Mouse (Mus musculus): ENCODE measurements at regions not wholly inside any gene's neighbourhood (a gene's known extent, or its start where the extent isn't known, plus 50 kb on each side); places are given as distances from the start of the nearest gene placed in this dataset.

DNA sequence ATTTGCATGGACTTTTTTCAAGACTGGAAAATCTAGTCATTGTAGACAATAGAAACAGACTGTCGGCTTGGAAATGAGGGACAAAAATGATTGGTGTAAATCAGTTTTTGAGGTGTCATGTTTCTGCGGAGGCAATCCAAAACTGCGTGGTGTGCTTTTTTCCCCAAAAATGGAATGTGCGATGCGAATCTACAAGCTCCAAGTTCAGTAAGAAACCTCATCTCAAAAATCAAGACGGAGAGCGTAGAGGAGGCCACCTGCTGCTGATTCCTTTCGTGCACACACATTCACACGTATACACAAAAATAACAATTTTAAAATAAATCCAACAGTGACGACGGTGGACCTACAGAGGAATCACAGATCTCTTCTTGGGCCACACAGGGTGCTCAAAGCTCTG lies 170.5 kb upstream of the Adgrl2 start:
- Histone ChIP-seq H3K4me3 (ENCODE audit: low read depth, low read length) (no peak overlapping the region), H3K36me3 (ENCODE audit: insufficient read depth, low read length) (no peaks in the 10 kb centered on the region), H3K9me3 (ENCODE audit: low read length) (no peaks in the 10 kb centered on the region), H3K27ac (ENCODE audit: low read length) (no peak overlapping the region), H3K4me2 (replicated peaks; ENCODE audit: low read depth, low read length) (no peak overlapping the region), H3K4me1 (ENCODE audit: insufficient read depth, low read depth, low read length) (peaks cover 3% of the 10 kb centered on the region; the same call in 1 of the 2 replicates), H3K9ac (replicated peaks; ENCODE audit: low read depth) (no peak overlapping the region), H3K27me3 (replicated peaks; ENCODE audit: insufficient read depth, low read length) (no peaks in the 10 kb centered on the region)
- 90% methylated on average over 11 of the region's 11 CpGs for WGBS
- TF ChIP-seq EP300 (IDR thresholded peaks at IDR 0.05) (no peak), CTCF (IDR thresholded peaks at IDR 0.05) (no peak)
- DNase-seq (ENCODE audit: low spot score) (no peak), ATAC-seq (no peak)

DNA sequence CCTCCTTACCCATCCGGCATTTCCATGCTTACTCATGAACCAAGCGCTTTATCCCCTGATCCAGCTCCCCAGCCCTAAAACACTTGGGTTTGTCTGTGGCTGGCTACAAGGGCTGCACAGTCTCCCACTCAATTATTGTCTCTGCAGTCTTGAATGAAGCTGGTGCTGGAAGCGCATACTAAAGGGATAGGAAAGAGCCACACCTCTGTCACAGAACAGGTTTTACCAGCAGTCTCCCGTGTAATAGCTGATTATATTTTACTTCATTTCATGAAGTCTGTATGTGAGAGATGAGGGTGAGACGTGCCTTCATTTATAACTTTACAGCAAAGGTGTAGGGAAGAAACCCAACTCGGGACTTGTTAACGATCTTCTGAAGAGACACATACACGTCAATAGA lies 167.0 kb upstream of the Adgrl2 start:
- Histone ChIP-seq H3K4me2 (replicated peaks; ENCODE audit: low read depth, low read length) (no peak overlapping the region), H3K27me3 (replicated peaks; ENCODE audit: insufficient read depth, low read length) (no peaks in the 10 kb centered on the region), H3K4me3 (ENCODE audit: low read depth, low read length) (no peak overlapping the region), H3K4me1 (ENCODE audit: insufficient read depth, low read depth, low read length) (no peaks in the 10 kb centered on the region), H3K36me3 (ENCODE audit: insufficient read depth, low read length) (no peaks in the 10 kb centered on the region), H3K9ac (replicated peaks; ENCODE audit: low read depth) (no peak overlapping the region), H3K27ac (ENCODE audit: low read length) (no peak overlapping the region), H3K9me3 (ENCODE audit: low read length) (no peaks in the 10 kb centered on the region)
- TF ChIP-seq EP300 (IDR thresholded peaks at IDR 0.05) (no peak), CTCF (IDR thresholded peaks at IDR 0.05) (no peak)
- DNase-seq (ENCODE audit: low spot score) (no peak), ATAC-seq (no peak)
- 78% methylated on average over 8 of the region's 8 CpGs for WGBS

DNA sequence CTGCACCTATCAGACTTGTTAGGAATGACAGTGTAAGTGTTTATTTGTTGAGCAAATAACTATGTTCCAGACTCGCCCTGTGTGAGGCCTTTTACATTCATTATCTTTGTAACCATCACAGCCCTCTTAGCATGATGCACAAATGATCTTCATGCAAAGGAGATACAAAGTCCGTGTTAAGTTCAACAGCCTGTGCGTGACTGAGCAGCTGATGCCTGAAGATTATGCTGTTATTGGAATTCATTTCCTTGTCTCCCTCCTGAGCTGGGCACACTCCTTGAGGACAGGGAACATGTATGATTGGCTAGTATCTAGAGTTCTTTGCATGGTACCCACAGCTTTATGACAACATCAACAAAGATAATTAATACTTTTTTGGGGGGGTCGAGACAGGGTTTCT lies 162.0 kb upstream of the Adgrl2 start:
- 62% methylated on average over 4 of the region's 4 CpGs for WGBS
- no peaks in the 10 kb centered on the region for H3K4me1 ChIP-seq (ENCODE audit: insufficient read depth, low read depth, low read length)
- H3K4me3 ChIP-seq (ENCODE audit: low read depth, low read length) = no peak overlapping the region
- H3K4me2 ChIP-seq (replicated peaks; ENCODE audit: low read depth, low read length) = no peak overlapping the region
- no peaks in the 10 kb centered on the region for H3K36me3 ChIP-seq (ENCODE audit: insufficient read depth, low read length)
- no peak overlapping the region for H3K27ac ChIP-seq (ENCODE audit: low read length)
- no peak overlapping the region for H3K9ac ChIP-seq (replicated peaks; ENCODE audit: low read depth)
- no peaks in the 10 kb centered on the region for H3K9me3 ChIP-seq (ENCODE audit: low read length)
- DNase-seq (ENCODE audit: low spot score) (no peak), ATAC-seq (no peak)
- no peaks in the 10 kb centered on the region for H3K27me3 ChIP-seq (replicated peaks; ENCODE audit: insufficient read depth, low read length)
- TF ChIP-seq CTCF (IDR thresholded peaks at IDR 0.05) (no peak), EP300 (IDR thresholded peaks at IDR 0.05) (no peak)

DNA sequence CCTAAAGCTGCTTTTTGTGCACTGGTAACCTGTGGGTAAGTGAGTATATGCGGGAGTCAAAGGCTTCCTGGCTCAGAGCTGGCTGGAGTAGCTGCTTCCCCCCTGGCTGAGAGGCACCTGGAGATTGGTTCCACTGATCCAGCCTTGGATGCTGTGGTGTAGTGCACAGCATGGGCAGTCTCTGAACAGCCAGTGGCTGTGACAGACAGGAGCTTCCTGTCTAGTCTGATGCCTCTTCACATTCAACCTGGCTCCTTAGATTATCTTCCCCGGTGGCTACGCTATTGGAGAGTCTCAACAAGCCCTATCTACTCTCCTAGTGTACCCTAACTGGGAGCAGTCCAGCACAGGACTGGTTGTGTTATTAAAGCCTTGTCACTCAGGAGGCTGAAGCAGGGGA lies 160.4 kb upstream of the Adgrl2 start:
- TF ChIP-seq CTCF (IDR thresholded peaks at IDR 0.05) (no peak), EP300 (IDR thresholded peaks at IDR 0.05) (no peak)
- no peaks in the 10 kb centered on the region for H3K4me1 ChIP-seq (ENCODE audit: insufficient read depth, low read depth, low read length)
- no peak for ATAC-seq
- no peak for DNase-seq (ENCODE audit: low spot score)
- no peak overlapping the region for H3K27ac ChIP-seq (ENCODE audit: low read length)
- no peaks in the 10 kb centered on the region for H3K9me3 ChIP-seq (ENCODE audit: low read length)
- H3K27me3 ChIP-seq (replicated peaks; ENCODE audit: insufficient read depth, low read length) = no peaks in the 10 kb centered on the region
- no peak overlapping the region for H3K4me3 ChIP-seq (ENCODE audit: low read depth, low read length)
- WGBS = 78% methylated on average over 3 of the region's 3 CpGs
- H3K4me2 ChIP-seq (replicated peaks; ENCODE audit: low read depth, low read length) = no peak overlapping the region
- no peaks in the 10 kb centered on the region for H3K36me3 ChIP-seq (ENCODE audit: insufficient read depth, low read length)
- no peak overlapping the region for H3K9ac ChIP-seq (replicated peaks; ENCODE audit: low read depth)

DNA sequence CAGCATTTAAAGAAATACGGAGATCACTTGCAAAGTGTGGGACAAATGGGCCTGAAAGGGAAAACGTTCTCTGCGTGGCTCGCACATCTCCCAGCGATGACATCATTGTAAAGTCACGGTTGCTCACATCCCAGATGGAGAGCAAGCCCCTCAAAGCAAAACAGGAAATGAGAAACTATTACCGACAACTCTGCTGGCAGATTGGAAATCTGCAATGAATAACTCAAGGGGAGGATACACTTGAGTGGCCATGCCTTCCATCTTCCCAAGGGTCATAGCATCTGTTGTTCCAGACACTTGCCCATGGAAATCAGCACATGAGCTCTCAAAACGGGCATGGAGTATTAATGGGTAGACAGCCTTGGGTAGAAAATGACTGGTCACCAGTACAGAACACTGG lies 158.3 kb upstream of the Adgrl2 start:
- TF ChIP-seq CTCF (IDR thresholded peaks at IDR 0.05) (no peak), EP300 (IDR thresholded peaks at IDR 0.05) (no peak)
- WGBS = 66% methylated on average over 8 of the region's 8 CpGs
- H3K9ac ChIP-seq (replicated peaks; ENCODE audit: low read depth) = no peak overlapping the region
- H3K4me3 ChIP-seq (ENCODE audit: low read depth, low read length) = no peak overlapping the region
- no peaks in the 10 kb centered on the region for H3K9me3 ChIP-seq (ENCODE audit: low read length)
- ATAC-seq (no peak), DNase-seq (ENCODE audit: low spot score) (no peak)
- H3K4me2 ChIP-seq (replicated peaks; ENCODE audit: low read depth, low read length) = no peak overlapping the region
- H3K4me1 ChIP-seq (ENCODE audit: insufficient read depth, low read depth, low read length) = no peaks in the 10 kb centered on the region
- H3K36me3 ChIP-seq (ENCODE audit: insufficient read depth, low read length) = no peaks in the 10 kb centered on the region
- H3K27me3 ChIP-seq (replicated peaks; ENCODE audit: insufficient read depth, low read length) = no peaks in the 10 kb centered on the region
- no peak overlapping the region for H3K27ac ChIP-seq (ENCODE audit: low read length)

DNA sequence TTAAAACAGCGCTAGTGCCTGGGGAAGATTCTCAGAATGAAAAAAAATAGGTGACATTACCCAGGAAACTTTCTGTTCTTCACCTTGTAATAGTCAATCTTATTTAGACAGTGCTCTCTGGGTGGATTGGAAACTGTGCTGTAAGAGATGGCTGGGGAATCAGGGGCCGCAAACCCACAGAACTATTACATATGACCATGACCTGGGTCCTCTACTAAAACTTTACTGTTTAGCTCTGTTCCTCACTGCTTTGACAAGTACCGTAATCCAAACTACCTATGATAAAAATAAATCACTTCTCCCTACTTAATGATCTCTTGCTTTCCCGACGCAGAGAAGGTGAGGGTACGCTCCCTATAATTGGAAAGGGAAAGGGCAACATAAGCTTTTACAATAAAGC lies 157.6 kb upstream of the Adgrl2 start:
- Histone ChIP-seq H3K27me3 (replicated peaks; ENCODE audit: insufficient read depth, low read length) (no peaks in the 10 kb centered on the region), H3K9ac (replicated peaks; ENCODE audit: low read depth) (no peak overlapping the region), H3K27ac (ENCODE audit: low read length) (no peak overlapping the region), H3K36me3 (ENCODE audit: insufficient read depth, low read length) (no peaks in the 10 kb centered on the region), H3K4me1 (ENCODE audit: insufficient read depth, low read depth, low read length) (no peaks in the 10 kb centered on the region), H3K4me3 (ENCODE audit: low read depth, low read length) (no peak overlapping the region), H3K4me2 (replicated peaks; ENCODE audit: low read depth, low read length) (no peak overlapping the region), H3K9me3 (ENCODE audit: low read length) (no peaks in the 10 kb centered on the region)
- DNase-seq (ENCODE audit: low spot score) (no peak), ATAC-seq (no peak)
- TF ChIP-seq CTCF (IDR thresholded peaks at IDR 0.05) (no peak), EP300 (IDR thresholded peaks at IDR 0.05) (no peak)
- WGBS = 95% methylated on average over 6 of the region's 6 CpGs

DNA sequence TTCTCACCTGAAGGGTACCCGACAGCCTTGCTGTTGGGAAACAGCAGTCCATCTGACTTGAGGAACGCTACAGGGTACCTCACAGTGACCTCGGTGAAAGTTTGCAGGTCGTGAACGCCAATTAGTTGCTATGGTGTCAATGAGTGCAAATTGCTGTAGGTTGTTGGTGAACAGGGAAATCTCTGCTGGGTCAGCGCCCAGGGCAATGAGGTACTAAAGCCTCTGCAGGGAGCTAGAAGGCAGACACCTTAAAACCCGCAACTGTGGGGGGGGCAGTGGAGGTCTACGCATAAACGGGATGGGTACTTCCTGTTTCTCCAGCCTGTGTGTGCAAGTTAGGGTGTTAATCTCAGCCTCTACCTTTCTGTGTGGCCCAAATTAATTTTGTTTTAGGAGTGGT lies 156.3 kb upstream of the Adgrl2 start:
- 76% methylated on average over 9 of the region's 9 CpGs for WGBS
- Histone ChIP-seq H3K4me2 (replicated peaks; ENCODE audit: low read depth, low read length) (no peak overlapping the region), H3K27me3 (replicated peaks; ENCODE audit: insufficient read depth, low read length) (no peaks in the 10 kb centered on the region), H3K9me3 (ENCODE audit: low read length) (no peaks in the 10 kb centered on the region), H3K4me3 (ENCODE audit: low read depth, low read length) (no peak overlapping the region), H3K4me1 (ENCODE audit: insufficient read depth, low read depth, low read length) (no peaks in the 10 kb centered on the region), H3K9ac (replicated peaks; ENCODE audit: low read depth) (no peak overlapping the region), H3K27ac (ENCODE audit: low read length) (no peak overlapping the region), H3K36me3 (ENCODE audit: insufficient read depth, low read length) (no peaks in the 10 kb centered on the region)
- ATAC-seq = no peak
- TF ChIP-seq EP300 (IDR thresholded peaks at IDR 0.05) (no peak), CTCF (IDR thresholded peaks at IDR 0.05) (no peak)
- DNase-seq (ENCODE audit: low spot score) = no peak

Measured in lung, postnatal 0 days (tissue).